Comparison of ENCODE assay signal across 16 mouse cellular contexts in genomic region chr11:86895156-86895555, GRCm38 (mm10).
DNase-seq lines count a peak whose midpoint lies in the region; ATAC-seq lines count a peak whose summit lies in the region.
"Had no signal": no experiment of that assay in that cellular context is flagged by ENCODE, and none has a peak within 500 bp of the region (broad histone marks: within the 10 kb centered on the region; RNA-seq: fewer than 3 reads in every experiment).

No protein-coding gene starts in this region.

- peaks cover 5% of the 10 kb centered on the region; the same call in 1 of the 2 replicates for H3K9me3 ChIP-seq in kidney, embryonic 16.5 days (ENCODE audit: low read length)
- no peaks in the 10 kb centered on the region for H3K9me3 ChIP-seq in embryonic facial prominence, embryonic 11.5 days (replicated peaks; ENCODE audit: control insufficient read depth, low read length)
- H3K9me3 ChIP-seq in midbrain, embryonic 11.5 days (ENCODE audit: control insufficient read depth, low read length) = no peaks in the 10 kb centered on the region
- H3K9me3 ChIP-seq: G1E; midbrain, embryonic 10.5 days had no signal

- H3K36me3 ChIP-seq in kidney, embryonic 16.5 days (ENCODE audit: insufficient read depth, low read length) = 0 out of 2 replicates have a peak, but pooled peaks cover 3% of the 10 kb centered on the region
- no peaks in the 10 kb centered on the region for H3K36me3 ChIP-seq in embryonic facial prominence, embryonic 11.5 days (replicated peaks; ENCODE audit: control insufficient read depth, insufficient read depth, low read depth, low read length)
- H3K36me3 ChIP-seq in midbrain, embryonic 11.5 days (ENCODE audit: control insufficient read depth, insufficient read depth, low read length) = no peaks in the 10 kb centered on the region
- H3K36me3 ChIP-seq: G1E; midbrain, embryonic 10.5 days had no signal

- no peaks in the 10 kb centered on the region for H3K27me3 ChIP-seq in kidney, embryonic 16.5 days (ENCODE audit: insufficient read depth, low read length)
- no peaks in the 10 kb centered on the region for H3K27me3 ChIP-seq in embryonic facial prominence, embryonic 11.5 days (ENCODE audit: control insufficient read depth, insufficient read depth, low read length)
- H3K27me3 ChIP-seq in midbrain, embryonic 11.5 days (ENCODE audit: control insufficient read depth, insufficient read depth, low read length) = no peaks in the 10 kb centered on the region

- H3K4me3 ChIP-seq in kidney, embryonic 16.5 days (ENCODE audit: low read length) = no peak overlapping the region
- H3K4me3 ChIP-seq in embryonic facial prominence, embryonic 11.5 days (ENCODE audit: low read depth, low read length) = no peak overlapping the region
- no peak overlapping the region for H3K4me3 ChIP-seq in midbrain, embryonic 11.5 days (ENCODE audit: low read depth, low read length)
- H3K4me3 ChIP-seq: midbrain, embryonic 10.5 days had no signal

- DNase-seq in kidney, postnatal 25 days = no peak
- peak; percentile 45 for DNase-seq in embryonic facial prominence, embryonic 11.5 days (ENCODE audit: low spot score)
- peak; percentile 24 to 45 for DNase-seq in heart, adult 9 months (ENCODE audit: low spot score in 2 of 2)
- peak; percentile 56 for DNase-seq in heart, postnatal 4 days
- DNase-seq in cerebellum, adult 9-11 months = no peak
- DNase-seq in midbrain, embryonic 11.5 days (ENCODE audit: low spot score, missing footprints) = no peak
- no peak for DNase-seq in cerebellum, postnatal 36 days
- DNase-seq: adrenal gland, postnatal 25 days; left cerebral cortex, postnatal 4 days; right cerebral cortex, postnatal 14 days; thymus, postnatal 14 days had no signal

- peaks cover 38% of the 10 kb centered on the region for H3K4me1 ChIP-seq in kidney, embryonic 16.5 days (ENCODE audit: insufficient read depth, low read length)
- H3K4me1 ChIP-seq in embryonic facial prominence, embryonic 11.5 days (ENCODE audit: control insufficient read depth, insufficient read depth, low read length) = no peaks in the 10 kb centered on the region
- H3K4me1 ChIP-seq in midbrain, embryonic 11.5 days (ENCODE audit: control insufficient read depth, insufficient read depth, low read length) = peaks cover 9% of the 10 kb centered on the region

- H3K27ac ChIP-seq in kidney, embryonic 16.5 days (ENCODE audit: low read length) = no peak overlapping the region
- no peak overlapping the region for H3K27ac ChIP-seq in embryonic facial prominence, embryonic 11.5 days (replicated peaks; ENCODE audit: low read depth, low read length)
- H3K27ac ChIP-seq in midbrain, embryonic 11.5 days (ENCODE audit: low read depth, low read length) = no peak overlapping the region
- H3K27ac ChIP-seq: kidney, postnatal 0 days; midbrain, embryonic 10.5 days had no signal

- WGBS in kidney, embryonic 16.5 days = 41% methylated on average over 9 of the region's 9 CpGs
- 32% methylated on average over 9 of the region's 9 CpGs for WGBS in embryonic facial prominence, embryonic 11.5 days
- 71% methylated on average over 9 of the region's 9 CpGs for WGBS in midbrain, embryonic 11.5 days

- peak overlapping the region; percentile 11; the same call in 1 of the 2 replicates for H3K9ac ChIP-seq in kidney, embryonic 16.5 days (replicated peaks; ENCODE audit: low read length)
- H3K9ac ChIP-seq in embryonic facial prominence, embryonic 11.5 days (replicated peaks; ENCODE audit: low read length) = no peak overlapping the region
- H3K9ac ChIP-seq in midbrain, embryonic 11.5 days (ENCODE audit: low read length) = no peak overlapping the region

- ATAC-seq in kidney, embryonic 16.5 days (ENCODE audit: low FRiP score, low TSS enrichment) = no peak
- ATAC-seq in embryonic facial prominence, embryonic 11.5 days (replicated peaks; ENCODE audit: insufficient number of reproducible peaks, low FRiP score, low TSS enrichment, low read depth) = no peak
- ATAC-seq in midbrain, embryonic 11.5 days (ENCODE audit: low FRiP score) = no peak
- ATAC-seq: forebrain, embryonic 14.5 days had no signal

- no peak overlapping the region for H3K4me2 ChIP-seq in kidney, embryonic 16.5 days (replicated peaks; ENCODE audit: low read depth, low read length)
- no peak overlapping the region for H3K4me2 ChIP-seq in embryonic facial prominence, embryonic 11.5 days (ENCODE audit: low read depth, low read length)
- H3K4me2 ChIP-seq in midbrain, embryonic 11.5 days = no peak overlapping the region

Comparison
In these comparisons a context has a peak if more than half of its experiments do, and no peak if none do; other contexts are left out.
1. DNase-seq: peak in embryonic facial prominence, embryonic 11.5 days (single experiment), heart, adult 9 months (2 of 2) and heart, postnatal 4 days (single experiment); none in kidney, postnatal 25 days (0 of 2), cerebellum, adult 9-11 months (single experiment), midbrain, embryonic 11.5 days (single experiment) and cerebellum, postnatal 36 days (0 of 2).